In genomic region chr9:56420892-56421601, GRCm38 (mm10) we compare ENCODE assay signal across 19 mouse cellular contexts. TPM values are rescaled to one million over a fixed set of nuclear protein-coding genes. Genes with fewer than 3 reads are reported as not detected.
A peak's percentile ranks its signal among the peaks of the same experiment; 100 is the strongest.
DNase-seq lines count a peak whose midpoint lies in the region; ATAC-seq lines count a peak whose summit lies in the region.
"Had no signal": no experiment of that assay in that cellular context is flagged by ENCODE, and none has a peak within 500 bp of the region (broad histone marks: within the 10 kb centered on the region; RNA-seq: fewer than 3 reads in every experiment).

No protein-coding gene starts in this region.

- no peak overlapping the region for H3K4me3 ChIP-seq in hindbrain, embryonic 14.5 days (replicated peaks; ENCODE audit: low read length)
- H3K4me3 ChIP-seq in hindbrain, embryonic 11.5 days (ENCODE audit: low read depth, low read length): no peak overlapping the region
- no peak overlapping the region for H3K4me3 ChIP-seq in liver, embryonic 13.5 days (replicated peaks)
- H3K4me3 ChIP-seq: embryonic facial prominence, embryonic 13.5 days; stomach, embryonic 15.5 days had no signal

- DNase-seq in CD4-positive, CD25-positive, alpha-beta regulatory T cell, adult 2 months (ENCODE audit: low read depth, low spot score): peak; percentile 14
- no peak for DNase-seq in hindbrain, embryonic 14.5 days (ENCODE audit: low spot score)
- no peak for DNase-seq in hindbrain, embryonic 11.5 days (ENCODE audit: low spot score)
- peak; percentile 35 for DNase-seq in 416B (ENCODE audit: low read depth)
- DNase-seq in liver, embryonic 13.5 days: no peak
- DNase-seq in frontal cortex, postnatal 10 days (ENCODE audit: low spot score in 2 of 2): no peak
- no peak for DNase-seq in ovary, postnatal 36 days (ENCODE audit: low spot score)
- DNase-seq: adrenal gland, adult 8-10 months; cerebellum, adult 2 months; heart, postnatal 4 days; kidney, adult 8-10 months; kidney, postnatal 36 days; lung, adult 2 months; right cerebral cortex, adult 18-20 months; spleen, adult 18-20 months; thymus, postnatal 14 days had no signal

- no peaks in the 10 kb centered on the region for H3K36me3 ChIP-seq in hindbrain, embryonic 14.5 days (replicated peaks; ENCODE audit: control insufficient read depth, insufficient read depth)
- H3K36me3 ChIP-seq in hindbrain, embryonic 11.5 days (ENCODE audit: control insufficient read depth, insufficient read depth, low read length): no peaks in the 10 kb centered on the region
- no peaks in the 10 kb centered on the region for H3K36me3 ChIP-seq in liver, embryonic 13.5 days
- H3K36me3 ChIP-seq: embryonic facial prominence, embryonic 13.5 days; stomach, embryonic 15.5 days had no signal

- 0 out of 2 replicates have a peak overlapping the region, but pooled peaks have one; percentile 28 for H3K4me2 ChIP-seq in hindbrain, embryonic 14.5 days (replicated peaks)
- H3K4me2 ChIP-seq in hindbrain, embryonic 11.5 days (replicated peaks; ENCODE audit: low read depth, low read length): no peak overlapping the region
- peak overlapping the region; percentile 25 for H3K4me2 ChIP-seq in liver, embryonic 13.5 days
- H3K4me2 ChIP-seq: stomach, embryonic 15.5 days had no signal

- no peaks in the 10 kb centered on the region for H3K9me3 ChIP-seq in hindbrain, embryonic 14.5 days (ENCODE audit: control insufficient read depth, low read length)
- no peaks in the 10 kb centered on the region for H3K9me3 ChIP-seq in hindbrain, embryonic 11.5 days (ENCODE audit: control insufficient read depth, low read length)
- no peaks in the 10 kb centered on the region for H3K9me3 ChIP-seq in liver, embryonic 13.5 days (replicated peaks)
- H3K9me3 ChIP-seq: embryonic facial prominence, embryonic 13.5 days; stomach, embryonic 15.5 days had no signal

- no peak overlapping the region for H3K27ac ChIP-seq in hindbrain, embryonic 14.5 days
- no peak overlapping the region for H3K27ac ChIP-seq in hindbrain, embryonic 11.5 days (ENCODE audit: low read depth, low read length)
- H3K27ac ChIP-seq in liver, embryonic 13.5 days: no peak overlapping the region
- H3K27ac ChIP-seq: embryonic facial prominence, embryonic 13.5 days; stomach, embryonic 15.5 days had no signal

- H3K9ac ChIP-seq in hindbrain, embryonic 14.5 days: no peak overlapping the region
- no peak overlapping the region for H3K9ac ChIP-seq in hindbrain, embryonic 11.5 days (ENCODE audit: low read depth, low read length)
- H3K9ac ChIP-seq in liver, embryonic 13.5 days: no peak overlapping the region
- H3K9ac ChIP-seq: embryonic facial prominence, embryonic 13.5 days; stomach, embryonic 15.5 days had no signal

- no peaks in the 10 kb centered on the region for H3K27me3 ChIP-seq in hindbrain, embryonic 14.5 days (ENCODE audit: control insufficient read depth, insufficient read depth, low read length)
- no peaks in the 10 kb centered on the region for H3K27me3 ChIP-seq in hindbrain, embryonic 11.5 days (ENCODE audit: control insufficient read depth, insufficient read depth, low read length)
- no peaks in the 10 kb centered on the region for H3K27me3 ChIP-seq in liver, embryonic 13.5 days
- H3K27me3 ChIP-seq: embryonic facial prominence, embryonic 13.5 days; stomach, embryonic 15.5 days had no signal

- no peak for ATAC-seq in CD4-positive, CD25-positive, alpha-beta regulatory T cell, adult 4 months
- no peak for ATAC-seq in hindbrain, embryonic 14.5 days (ENCODE audit: low FRiP score)
- ATAC-seq in hindbrain, embryonic 11.5 days (ENCODE audit: low FRiP score): no peak
- no peak for ATAC-seq in liver, embryonic 13.5 days (ENCODE audit: low read depth)

- WGBS in hindbrain, embryonic 14.5 days: 87% methylated on average over 9 of the region's 9 CpGs
- 91% methylated on average over 9 of the region's 9 CpGs for WGBS in hindbrain, embryonic 11.5 days
- 38% methylated on average over 9 of the region's 9 CpGs for WGBS in liver, embryonic 13.5 days (ENCODE audit: insufficient replicate concordance)

- peaks cover 41% of the 10 kb centered on the region for H3K4me1 ChIP-seq in hindbrain, embryonic 14.5 days (replicated peaks; ENCODE audit: control insufficient read depth, insufficient read depth, low read length)
- H3K4me1 ChIP-seq in hindbrain, embryonic 11.5 days (replicated peaks; ENCODE audit: control insufficient read depth, insufficient read depth, low read length): 0 out of 2 replicates have a peak, but pooled peaks cover 2% of the 10 kb centered on the region
- peaks cover 51% of the 10 kb centered on the region for H3K4me1 ChIP-seq in liver, embryonic 13.5 days (replicated peaks)
- H3K4me1 ChIP-seq: stomach, embryonic 15.5 days had no signal

RNA-seq across cellular contexts. Expression of gene Hmg20a, which starts 2.6 kb away (rescaled TPM):
- 10 to 100 TPM; 57.1 to 75.0 TPM for polyA plus RNA-seq in CD4-positive, CD25-positive, alpha-beta regulatory T cell, adult 4 months (2017; shearing (Covaris generic))
- 75.7 and 79.9 TPM in 2 replicates for polyA plus RNA-seq in hindbrain, embryonic 14.5 days (2014; fragmentation: Nextera tagmentation; extraction: Ambion mirVana)
- polyA plus RNA-seq in hindbrain, embryonic 11.5 days (2014; fragmentation: Nextera tagmentation; extraction: Ambion mirVana): 72.9 and 76.2 TPM in 2 replicates
- polyA plus RNA-seq in liver, embryonic 13.5 days (2015; fragmentation: Nextera tagmentation; extraction: Ambion mirVana): 13.2 and 16.7 TPM in 2 replicates

RNA-seq across cellular contexts. Expression of gene Peak1, which starts 3.2 kb away (rescaled TPM):
- 10 to 100 TPM; 17.6 to 18.4 TPM for polyA plus RNA-seq in CD4-positive, CD25-positive, alpha-beta regulatory T cell, adult 4 months (2017; shearing (Covaris generic))
- 6.9 and 7.7 TPM in 2 replicates for polyA plus RNA-seq in hindbrain, embryonic 14.5 days (2014; fragmentation: Nextera tagmentation; extraction: Ambion mirVana)
- 7.9 and 8.8 TPM in 2 replicates for polyA plus RNA-seq in hindbrain, embryonic 11.5 days (2014; fragmentation: Nextera tagmentation; extraction: Ambion mirVana)
- 2.3 and 3.2 TPM in 2 replicates for polyA plus RNA-seq in liver, embryonic 13.5 days (2015; fragmentation: Nextera tagmentation; extraction: Ambion mirVana)

Comparison
In these comparisons a context has a peak if more than half of its experiments do, and no peak if none do; other contexts are left out.
1. DNase-seq: peak in CD4-positive, CD25-positive, alpha-beta regulatory T cell, adult 2 months (single experiment) and 416B (single experiment); none in hindbrain, embryonic 14.5 days (single experiment), hindbrain, embryonic 11.5 days (single experiment), liver, embryonic 13.5 days (single experiment), frontal cortex, postnatal 10 days (0 of 2) and ovary, postnatal 36 days (single experiment).